Mouse (Mus musculus) kidney, postnatal 0 days (tissue): ENCODE data around the gene Wfdc1. TPM values are rescaled to one million over a fixed set of nuclear protein-coding genes. Genes with fewer than 3 reads are reported as not detected.

Source experiments
- ATAC-seq: fragments of 200-750 bp; cut with Nextera tagmentation; replicated peaks from 2 replicates; pipeline ENCODE4 v1.8.0; 2017; ENCODE audit warnings: low read depth, moderate number of reproducible peaks, moderate TSS enrichment, moderate library complexity; ENCODE audit not compliant: low FRiP score
- DNase-seq: peaks from one replicate; pipeline ENCODE4 v3.0.0-alpha.2; 2016; ENCODE audit warnings: low spot score
- H3K27ac ChIP-seq: fragments of 300-500 bp; sonication (generic); 2 replicates; pipeline ENCODE4 v1.5.1; 2014; ENCODE audit warnings: mild to moderate bottlenecking
- H3K27me3 ChIP-seq: fragments of 300-500 bp; sonication (generic); 2 replicates; pipeline ENCODE4 v1.6.1; 2014; ENCODE audit warnings: low read length, mixed read lengths; ENCODE audit not compliant: insufficient read depth
- H3K36me3 ChIP-seq: fragments of 300-500 bp; sonication (generic); 2 replicates; pipeline ENCODE4 v1.6.1; 2014; ENCODE audit warnings: low read length, mixed read lengths; ENCODE audit not compliant: insufficient read depth
- H3K4me1 ChIP-seq: fragments of 300-500 bp; sonication (generic); replicated peaks from 2 replicates; pipeline ENCODE4 v1.6.1; 2014; ENCODE audit warnings: antibody characterized with exemption, low read length, mixed read lengths; ENCODE audit not compliant: insufficient read depth
- H3K4me2 ChIP-seq: fragments of 300-500 bp; sonication (generic); 2 replicates; pipeline ENCODE4 v1.6.1; 2014; ENCODE audit warnings: mild to moderate bottlenecking, low read length, moderate library complexity, mixed read lengths
- H3K4me3 ChIP-seq: fragments of 300-500 bp; sonication (generic); replicated peaks from 2 replicates; pipeline ENCODE4 v1.5.1; 2014; ENCODE audit warnings: low read depth, low read length
- H3K9ac ChIP-seq: fragments of 300-500 bp; sonication (generic); 2 replicates; pipeline ENCODE4 v1.6.1; 2014; ENCODE audit warnings: low read depth, low read length
- H3K9me3 ChIP-seq: fragments of 300-500 bp; sonication (generic); replicated peaks from 2 replicates; pipeline ENCODE4 v1.6.1; 2016; ENCODE audit warnings: low read length, inconsistent platforms, mixed read lengths
- CTCF ChIP-seq: IDR thresholded peaks from 2 replicates; pipeline ENCODE4 v1.5.1; 2016; ENCODE audit warnings: antibody characterized with exemption, low read depth, mild to moderate bottlenecking, moderate library complexity
- WGBS: fragments of 180-500 bp; shearing (Covaris S2); extraction: QIAGEN DNeasy Blood & Tissue Kit; methylation state at CpG from one replicate; pipeline ENCODE4 v1.1.7; 2014; 5-methylcytosine and 5-hydroxymethylcytosine counted together
- polyA plus RNA-seq: library from polyadenylated mRNA; unstranded; fragments of >200 nt; fragmentation: Nextera tagmentation; extraction: Ambion mirVana; gene quantifications from 2 replicates; pipeline ENCODE4 v1.2.1, GENCODE M21; 2015

Gene Wfdc1
- polyA plus RNA-seq, 1 experiment from 2014 or later = 6.2 TPM

GRCm38 (mm10) chr8:119691989-119692388 is 25.8 kb downstream of the Wfdc1 start:
- Histone ChIP-seq H3K36me3 (no peaks in the 10 kb centered on the region), H3K9me3 (no peaks in the 10 kb centered on the region), H3K4me1 (no peaks in the 10 kb centered on the region), H3K27ac (no peak overlapping the region), H3K4me2 (no peak overlapping the region), H3K4me3 (no peak overlapping the region), H3K9ac (no peak overlapping the region), H3K27me3 (no peaks in the 10 kb centered on the region)
- no peak for TF ChIP-seq CTCF
- ATAC-seq (no peak), DNase-seq (no peak)
- WGBS = 69% methylated on average over 4 of the region's 4 CpGs

GRCm38 (mm10) chr8:119694696-119695095 is 28.5 kb downstream of the Wfdc1 start:
- Histone ChIP-seq H3K9ac (no peak overlapping the region), H3K27ac (no peak overlapping the region), H3K4me2 (no peak overlapping the region), H3K36me3 (no peaks in the 10 kb centered on the region), H3K27me3 (peaks cover 4% of the 10 kb centered on the region), H3K4me3 (no peak overlapping the region), H3K4me1 (peaks cover 9% of the 10 kb centered on the region), H3K9me3 (no peaks in the 10 kb centered on the region)
- DNase-seq (no peak), ATAC-seq (no peak)
- TF ChIP-seq CTCF = no peak
- WGBS = 64% methylated on average over 7 of the region's 7 CpGs

- peaks cover 13% of the 10 kb centered on the region for H3K4me1 ChIP-seq
- no peak for ATAC-seq
- peaks cover 23% of the 10 kb centered on the region for H3K27me3 ChIP-seq
Observed at GRCm38 (mm10) chr8:119697163-119697562, 31.0 kb downstream of the Wfdc1 start.

GRCm38 (mm10) chr8:119698960-119699359 is 32.8 kb downstream of the Wfdc1 start:
- Histone ChIP-seq H3K4me1 (peaks cover 13% of the 10 kb centered on the region), H3K4me3 (no peak overlapping the region), H3K27me3 (peaks cover 23% of the 10 kb centered on the region), H3K27ac (no peak overlapping the region), H3K9ac (no peak overlapping the region), H3K36me3 (no peaks in the 10 kb centered on the region), H3K9me3 (no peaks in the 10 kb centered on the region), H3K4me2 (peak overlapping the region; percentile 50)
- WGBS = 2% methylated on average over 12 of the region's 12 CpGs
- peak; percentile 65 for TF ChIP-seq CTCF
- ATAC-seq = no peak
- no peak for DNase-seq

More at GRCm38 (mm10) chr8:119697163-119697562, 31.0 kb downstream of the Wfdc1 start:
- Histone ChIP-seq H3K4me3 (no peak overlapping the region), H3K4me2 (no peak overlapping the region), H3K9me3 (no peaks in the 10 kb centered on the region), H3K27ac (no peak overlapping the region), H3K9ac (no peak overlapping the region), H3K36me3 (no peaks in the 10 kb centered on the region)
- 74% methylated on average over 2 of the region's 2 CpGs for WGBS
- no peak for TF ChIP-seq CTCF
- DNase-seq = no peak

GRCm38 (mm10) chr8:119699549-119700134 is 33.5 kb downstream of the Wfdc1 start, which contains the start of gene Atp2c2:
Gene Atp2c2 (plus strand): TSS chr8:119700009.
- Histone ChIP-seq H3K4me3 (peak within 1 kb of the TSS; percentile 22; the same call in 1 of the 2 replicates), H3K9ac (0 out of 2 replicates have a peak within 1 kb of the TSS, but pooled peaks have one; percentile 27), H3K27me3 (peaks cover 23% of the 10 kb centered on the region), H3K9me3 (no peaks in the 10 kb centered on the region), H3K36me3 (no peaks in the 10 kb centered on the region), H3K4me1 (peaks cover 13% of the 10 kb centered on the region), H3K27ac (no peak within 1 kb of the TSS), H3K4me2 (peak within 1 kb of the TSS; percentile 50)
- 2% methylated on average over 26 of the region's 26 CpGs for WGBS
- DNase-seq (no peak), ATAC-seq (0 out of 2 replicates have a peak, but pooled peaks have one; percentile 70)
- TF ChIP-seq CTCF = no peak

GRCm38 (mm10) chr8:119702965-119703364 is 36.8 kb downstream of the Wfdc1 start:
- no peaks in the 10 kb centered on the region for H3K9me3 ChIP-seq
- ATAC-seq (no peak), DNase-seq (peak; percentile 36)
- TF ChIP-seq CTCF = no peak
- H3K36me3 ChIP-seq = no peaks in the 10 kb centered on the region
- no peak overlapping the region for H3K4me3 ChIP-seq
- WGBS = 25% methylated on average over 7 of the region's 7 CpGs
- peaks cover 23% of the 10 kb centered on the region for H3K27me3 ChIP-seq
- H3K9ac ChIP-seq = no peak overlapping the region
- H3K4me2 ChIP-seq = no peak overlapping the region
- H3K27ac ChIP-seq = no peak overlapping the region
- H3K4me1 ChIP-seq = peaks cover 13% of the 10 kb centered on the region
